Mouse (Mus musculus) retina, adult 2 months (tissue): ENCODE measurements around the gene 4931406C07Rik.
"Not testable (repeated sequence)": the region's sequence is repeated elsewhere in the genome, so short reads cannot be mapped to it uniquely, and the experiment has no call there.

Source experiments
- DNase-seq: peaks from one replicate; pipeline ENCODE4 v3.0.0-alpha.2; 2012; ENCODE audit warnings: low read depth, low spot score

Gene 4931406C07Rik

DNA sequence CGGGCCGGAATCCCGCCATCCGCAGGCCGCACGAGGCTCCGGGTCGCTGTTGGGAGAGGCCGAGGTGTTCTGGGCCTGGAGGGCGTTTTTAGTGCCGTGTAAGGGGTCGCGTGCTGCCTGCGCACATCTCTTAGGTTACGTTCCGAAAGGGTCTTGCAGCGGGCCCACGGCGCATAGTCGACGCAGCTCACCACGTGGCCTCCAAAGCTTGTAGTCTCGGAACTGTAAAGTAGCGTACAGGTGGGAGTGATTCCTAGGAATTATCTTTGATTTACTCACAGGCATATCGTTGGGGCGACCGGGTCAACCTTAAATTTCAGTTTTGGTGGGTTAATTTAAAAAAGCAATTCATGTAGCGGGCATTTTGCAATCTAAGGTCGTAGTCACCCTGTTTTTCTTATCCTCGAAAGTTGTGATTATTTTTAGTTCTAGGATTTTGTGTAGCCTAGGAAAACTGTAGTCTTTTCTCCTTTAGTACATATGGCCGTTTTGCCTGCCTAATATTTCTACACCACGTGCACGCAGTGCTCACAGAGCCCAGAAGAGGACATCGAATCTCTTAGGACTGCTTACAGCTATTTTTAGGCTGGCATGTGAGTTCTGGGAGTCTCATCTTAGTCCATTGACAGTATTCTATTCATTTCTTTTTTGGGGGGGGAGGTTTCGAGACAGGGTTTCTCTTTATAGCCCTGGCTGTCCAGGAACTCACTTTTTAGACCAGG lies at the start of gene 4931406C07Rik:
Gene 4931406C07Rik (minus strand): TSS at position 51 of the 722 bp plus-strand sequence.
- no peak for DNase-seq

DNA sequence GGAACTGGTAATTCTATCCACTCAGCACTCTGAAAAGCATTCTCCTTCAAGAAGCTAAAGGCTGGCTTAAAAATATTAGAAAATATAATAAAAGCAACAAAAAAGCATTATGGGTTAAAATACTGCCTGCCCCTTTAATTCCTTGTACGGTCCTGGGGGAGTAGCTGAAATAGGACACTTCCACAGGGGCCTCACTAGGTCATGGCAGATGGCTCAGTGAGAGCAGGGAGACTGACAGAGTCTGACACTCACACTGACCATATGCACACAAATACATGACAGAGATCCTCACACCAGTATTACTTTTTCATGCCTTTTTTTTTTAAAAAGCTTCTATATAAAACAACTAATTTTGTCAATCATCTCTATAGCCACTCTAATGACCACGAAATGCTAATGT lies 43.7 kb upstream of the 4931406C07Rik start:
- DNase-seq = no peak

DNA sequence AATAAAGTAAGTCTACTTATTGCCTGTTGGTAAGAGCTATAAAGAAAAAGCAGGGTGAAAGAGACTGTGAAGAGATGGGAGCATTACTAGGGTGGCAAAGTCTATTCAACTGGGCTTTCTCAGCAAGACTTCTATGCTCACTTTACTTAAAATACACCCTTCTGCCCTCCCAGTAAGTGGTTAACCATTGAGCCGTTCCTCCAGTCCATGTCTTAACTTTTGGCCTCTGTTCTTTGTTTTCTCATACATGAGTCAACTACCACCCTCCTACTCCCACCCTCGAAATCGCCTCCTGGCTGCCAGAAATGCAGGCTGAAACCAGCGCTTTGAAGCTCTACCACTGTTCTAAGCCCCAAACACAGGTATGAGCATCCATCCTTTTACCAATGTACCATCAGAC lies 31.5 kb upstream of the 4931406C07Rik start:
- no peak for DNase-seq

DNA sequence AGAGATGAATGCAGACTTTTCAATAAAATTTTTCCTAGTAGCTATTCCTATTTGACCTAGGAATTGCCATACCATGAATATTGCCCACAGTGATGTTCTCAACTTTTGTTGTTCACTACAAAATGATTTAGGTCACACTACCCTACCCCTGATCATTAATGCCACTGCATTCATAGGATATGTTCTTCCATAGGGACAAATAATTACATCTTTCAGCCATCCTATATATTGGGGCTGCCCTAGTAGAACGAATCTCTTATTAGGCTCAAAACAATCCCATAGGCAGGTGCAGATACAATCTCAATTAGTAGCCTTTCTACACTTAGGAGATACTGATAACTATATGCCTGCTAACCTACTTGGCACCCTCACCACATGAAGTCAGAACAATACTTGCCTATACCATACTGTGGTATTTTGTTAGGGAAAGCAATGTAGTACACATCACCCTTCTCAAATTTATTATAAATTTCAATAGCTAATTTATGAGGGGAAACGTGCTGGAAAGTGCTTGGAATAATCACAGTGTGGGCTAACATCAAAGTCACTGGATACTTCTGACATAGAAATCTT lies 12.0 kb upstream of the 4931406C07Rik start:
- no peak for DNase-seq

DNA sequence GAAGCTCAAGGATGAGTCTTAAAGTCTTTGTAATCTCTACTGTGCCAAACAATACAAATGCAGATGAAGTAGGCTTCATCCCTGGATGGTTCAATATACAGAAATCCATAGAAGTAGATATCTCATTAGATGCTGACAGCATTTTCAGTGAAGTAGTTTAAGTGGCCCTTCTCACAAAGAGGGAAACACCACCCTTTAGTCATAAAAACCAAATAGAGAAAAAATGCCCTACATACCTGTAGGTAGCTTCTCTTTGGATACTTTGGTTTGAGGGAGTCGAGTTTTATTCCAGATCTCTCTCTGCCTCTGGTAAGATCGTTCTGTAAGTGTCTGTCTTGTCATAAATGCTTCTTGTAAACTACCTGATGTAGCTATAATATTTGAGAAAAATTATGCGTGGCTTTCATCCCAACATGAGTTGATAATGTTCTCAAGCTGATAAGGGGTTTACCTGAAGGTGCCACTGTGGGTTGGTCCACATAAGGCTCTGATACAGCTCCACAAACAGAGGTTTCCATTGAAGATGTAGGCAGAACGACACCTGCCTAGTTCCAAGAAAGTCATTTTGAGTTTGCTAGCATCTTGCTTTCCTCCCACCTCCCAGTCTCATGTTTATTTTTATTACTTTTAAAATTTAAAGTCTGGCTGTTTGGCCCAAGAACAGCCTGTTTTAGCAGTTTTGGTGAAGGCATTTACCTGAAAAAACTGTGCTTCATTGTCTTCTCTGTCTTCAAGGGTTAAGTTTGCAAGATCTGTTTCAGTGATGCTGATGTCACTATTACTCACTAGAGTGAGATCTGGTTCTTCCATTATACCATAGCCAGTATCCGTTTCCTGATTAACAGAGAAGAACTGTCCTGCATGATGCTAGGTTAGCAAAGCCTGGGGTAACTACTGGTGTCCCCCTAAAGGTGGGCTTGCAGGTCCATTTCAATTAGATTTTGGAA lies 11.2 kb upstream of the 4931406C07Rik start:
- DNase-seq = no peak

DNA sequence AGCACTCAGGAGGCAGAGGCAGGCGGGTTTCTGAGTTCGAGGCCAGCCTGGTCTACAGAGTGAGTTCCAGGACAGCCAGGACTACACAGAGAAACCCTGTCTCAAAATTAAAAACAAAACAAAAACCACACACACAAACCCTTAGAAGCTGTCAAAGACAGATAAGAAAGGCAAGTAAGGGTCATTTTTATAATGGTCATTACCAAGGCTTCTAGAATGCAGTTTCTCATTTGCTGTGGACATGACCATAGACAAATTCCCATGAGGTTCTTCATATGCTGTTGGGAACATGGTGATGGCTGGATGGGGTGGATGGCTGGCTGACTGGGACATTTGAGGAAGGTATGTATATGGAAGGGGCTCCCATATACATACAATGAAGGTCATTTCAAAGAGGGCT lies 10.0 kb upstream of the 4931406C07Rik start:
- DNase-seq = not testable (repeated sequence)

DNA sequence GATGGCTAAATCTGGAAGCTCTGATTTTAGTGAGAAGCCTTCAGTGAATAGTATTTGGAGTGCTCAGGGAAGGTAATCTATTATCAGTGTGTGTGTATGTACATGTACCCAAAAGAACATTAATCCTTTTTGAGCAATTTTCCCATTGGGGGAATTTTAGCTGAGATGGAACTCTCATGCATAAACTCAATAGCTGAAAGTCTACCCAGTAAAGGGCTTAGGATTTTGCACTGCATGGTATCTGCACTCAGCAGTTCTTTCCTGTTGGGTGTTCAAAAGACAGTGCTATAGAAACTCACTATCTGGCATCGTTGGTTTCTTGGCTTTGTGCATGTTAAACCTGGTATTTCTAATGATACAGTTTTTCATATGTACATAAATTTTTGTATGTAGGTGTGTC lies 8.4 kb upstream of the 4931406C07Rik start:
- DNase-seq = no peak

DNA sequence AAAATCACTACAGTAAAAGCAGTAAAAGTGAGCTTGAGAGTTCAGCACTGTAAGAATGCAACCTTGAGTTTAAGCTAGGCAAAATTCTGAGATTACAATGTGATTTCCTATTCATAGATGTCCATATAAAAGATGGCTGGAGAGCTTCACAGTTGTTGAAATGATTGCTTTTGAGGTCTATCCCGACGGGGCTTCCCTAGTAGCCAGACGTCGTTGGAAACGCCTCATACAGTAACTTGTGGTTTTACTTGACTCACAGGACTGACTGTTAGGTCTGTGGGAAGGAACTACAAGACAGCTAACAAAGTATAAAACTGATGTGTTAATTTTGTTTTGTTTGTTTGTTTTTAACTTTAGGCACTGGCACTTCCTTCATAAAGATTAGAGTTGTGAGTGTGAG lies 7.4 kb upstream of the 4931406C07Rik start:
- no peak for DNase-seq

DNA sequence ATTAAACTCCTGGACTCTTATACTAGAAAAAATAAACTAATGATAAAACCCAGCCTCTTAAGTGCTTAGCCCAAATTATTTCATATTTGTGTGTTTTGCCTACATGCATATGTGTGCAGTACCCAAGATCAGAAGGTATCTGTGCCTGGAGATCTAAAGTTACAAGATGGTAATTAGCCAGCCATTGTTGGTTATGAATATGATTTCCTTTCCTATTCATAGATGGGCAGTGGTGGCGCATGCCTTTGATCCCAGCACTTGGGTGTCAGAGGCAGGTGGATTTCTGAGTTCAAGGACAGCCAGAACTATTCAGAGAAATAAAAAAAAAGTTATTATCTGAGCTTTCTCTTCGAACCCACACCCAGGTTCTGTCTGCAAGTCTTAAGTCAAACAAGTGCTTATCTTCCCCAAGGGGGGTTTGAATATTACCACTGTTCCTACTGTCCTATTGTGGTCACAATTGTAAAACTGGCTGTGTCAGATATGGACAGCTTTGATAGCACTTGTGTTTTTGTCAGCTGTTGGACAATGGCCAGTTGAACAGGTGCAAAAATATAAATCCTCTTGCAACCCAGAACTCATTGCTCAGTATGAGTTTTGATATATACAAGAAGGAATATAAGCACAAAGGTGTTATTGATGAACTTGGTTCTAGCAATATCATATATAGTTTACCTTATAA lies 5.9 kb upstream of the 4931406C07Rik start:
- no peak for DNase-seq

DNA sequence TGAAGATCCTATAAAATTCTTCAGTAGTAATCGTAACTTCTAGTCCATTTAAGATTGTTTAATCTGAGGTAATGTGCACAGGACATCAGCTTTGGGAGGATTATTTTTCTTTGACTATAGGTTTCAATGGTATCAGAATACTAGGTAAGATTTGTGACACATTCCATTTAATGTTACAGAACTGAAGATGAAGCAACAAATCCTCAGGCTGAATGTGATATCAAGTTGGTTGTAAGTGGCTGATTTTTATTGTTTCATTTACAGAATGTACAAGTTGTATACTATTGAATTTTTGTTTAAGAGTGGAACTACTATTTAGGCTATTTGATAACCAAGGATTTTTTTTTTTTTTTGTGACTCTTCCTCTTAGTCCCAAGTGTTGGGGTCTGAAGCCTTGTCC lies 3.9 kb upstream of the 4931406C07Rik start:
- DNase-seq = no peak

DNA sequence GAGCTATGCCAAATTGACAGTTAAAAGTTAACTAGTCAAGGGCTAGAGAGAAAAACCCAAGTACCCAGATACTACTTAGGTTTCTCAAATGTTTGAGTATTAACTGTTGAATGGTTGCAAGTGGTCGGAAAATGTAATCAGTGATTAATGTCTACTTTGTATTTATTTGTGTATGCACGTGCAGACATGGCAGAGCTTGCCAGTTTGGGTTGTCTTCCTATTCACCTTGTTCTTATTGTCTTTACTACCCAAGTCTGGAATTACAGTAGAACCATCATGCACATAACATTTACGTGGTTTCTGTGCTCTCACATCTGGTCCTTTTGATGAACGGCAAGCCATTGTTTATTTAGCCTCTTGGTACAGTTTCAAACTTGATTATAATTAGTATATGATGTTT lies 3.2 kb upstream of the 4931406C07Rik start:
- no peak for DNase-seq

DNA sequence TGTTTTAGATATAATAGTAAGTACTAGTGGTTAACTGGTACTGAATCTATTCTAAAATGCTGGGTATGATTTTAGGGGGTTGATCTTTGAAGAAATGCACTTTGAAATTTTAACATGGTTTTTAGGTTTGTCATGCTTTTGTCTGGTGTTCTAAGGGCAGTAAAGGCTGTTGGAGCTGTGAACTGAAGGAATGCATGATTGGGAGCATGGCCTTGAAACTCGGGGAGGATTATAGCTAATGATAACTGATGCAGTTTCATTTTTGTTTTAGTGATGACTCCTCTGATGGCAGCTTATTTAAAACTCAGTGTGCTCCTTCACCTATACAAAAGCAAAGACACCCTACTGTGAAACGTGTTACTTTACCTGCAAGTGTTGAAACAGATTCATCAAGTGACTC lies 2.0 kb upstream of the 4931406C07Rik start:
- DNase-seq = no peak

DNA sequence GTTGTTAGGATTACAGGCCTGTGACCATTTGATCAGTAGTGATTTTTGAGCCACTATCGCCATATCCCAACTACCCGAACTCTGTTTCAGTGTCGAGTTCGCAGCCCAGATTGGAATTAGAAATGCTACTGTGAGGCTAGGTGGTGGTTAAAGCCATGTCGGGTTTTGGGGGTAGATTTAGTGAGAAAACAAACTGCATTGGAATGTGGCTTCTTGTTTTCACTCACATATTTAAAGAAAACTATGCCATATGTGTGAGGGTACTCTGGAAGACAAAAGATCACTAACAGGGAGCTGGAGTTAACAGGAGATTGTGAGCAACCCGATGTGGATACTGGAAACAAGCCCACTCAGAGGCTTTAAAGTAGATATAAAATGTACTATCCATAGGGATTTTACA lies 1.0 kb upstream of the 4931406C07Rik start:
- no peak for DNase-seq

DNA sequence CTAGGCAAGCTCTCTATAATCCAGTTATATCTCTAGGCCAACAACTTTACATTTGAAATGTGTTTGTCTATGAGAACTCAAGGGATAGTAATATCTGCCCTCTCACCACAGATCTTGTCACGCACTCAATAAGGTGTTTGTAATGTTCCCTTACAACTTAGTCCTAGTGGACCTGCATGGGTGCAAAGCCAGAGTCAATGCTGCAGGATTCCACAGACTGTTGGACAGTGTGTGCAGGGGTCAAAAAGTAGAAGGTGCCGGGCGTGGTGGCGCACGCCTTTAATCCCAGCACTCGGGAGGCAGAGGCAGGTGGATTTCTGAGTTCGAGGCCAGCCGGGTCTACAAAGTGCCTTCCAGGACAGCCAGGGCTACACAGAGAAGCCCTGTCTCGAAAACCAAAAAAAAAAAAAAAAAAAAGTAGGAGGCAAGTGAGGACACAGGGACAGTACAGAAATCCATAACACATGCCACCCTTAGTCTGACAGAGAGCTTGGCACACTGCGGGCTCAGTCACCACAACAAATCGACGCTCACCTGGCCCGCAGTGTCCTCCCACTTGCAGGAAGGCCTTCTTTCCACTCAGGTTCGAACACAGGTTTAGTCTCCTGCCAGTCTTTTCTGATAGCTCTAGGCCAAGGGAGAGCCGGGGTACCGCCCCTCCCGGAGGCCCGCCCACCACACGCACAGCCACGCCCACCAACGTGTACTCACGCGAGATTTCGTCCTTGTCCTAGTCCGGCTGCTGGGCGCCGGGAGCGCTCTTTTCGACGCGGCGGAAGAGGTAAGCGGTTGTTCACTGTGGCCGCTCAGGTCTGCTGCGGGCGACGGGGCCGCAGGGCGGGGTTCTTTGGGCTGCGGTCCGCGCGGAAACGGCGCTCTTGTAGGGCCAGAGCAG lies 498 bp downstream of the 4931406C07Rik start, which contains the start of gene Taf1d:
Gene Taf1d (plus strand): TSS at position 712 of the 895 bp plus-strand sequence.
- peak; percentile 87 for DNase-seq

DNA sequence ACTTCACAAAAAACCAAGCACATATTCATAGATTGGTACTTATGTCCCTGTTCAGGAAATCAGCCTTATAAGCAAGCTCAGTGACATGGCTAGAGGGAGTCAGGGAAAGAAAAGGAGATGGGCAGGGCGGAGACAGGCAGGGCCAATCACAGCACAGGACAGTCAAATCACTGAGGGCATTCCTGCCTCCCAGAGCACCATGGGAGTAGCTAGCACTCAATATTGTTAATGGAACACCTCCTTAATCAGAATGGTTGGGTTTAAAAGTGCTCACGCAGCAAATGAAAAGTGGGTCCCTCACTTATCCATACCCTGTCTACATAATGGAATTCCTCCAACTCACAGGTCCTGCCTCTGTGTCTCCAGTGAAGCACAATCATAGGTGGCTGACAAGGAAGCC lies 3.4 kb downstream of the 4931406C07Rik start:
- DNase-seq = no peak

DNA sequence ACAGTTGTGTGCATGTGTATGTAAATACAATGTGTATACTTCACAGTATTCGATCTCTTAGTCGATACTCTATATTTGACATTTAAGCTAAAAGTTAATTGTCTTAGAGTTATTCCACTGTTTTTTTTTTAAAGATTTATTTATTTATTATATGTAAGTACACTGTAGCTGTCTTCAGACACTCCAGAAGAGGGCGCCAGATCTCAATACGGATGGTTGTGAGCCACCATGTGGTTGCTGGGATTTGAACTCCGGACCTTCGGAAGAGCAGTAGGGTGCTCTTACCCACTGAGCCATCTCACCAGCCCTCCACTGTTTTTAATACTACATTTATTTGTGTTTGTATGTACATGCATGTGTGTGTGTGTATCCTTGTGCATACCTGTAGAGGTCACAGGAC lies 4.2 kb downstream of the 4931406C07Rik start:
- DNase-seq = not testable (repeated sequence)

DNA sequence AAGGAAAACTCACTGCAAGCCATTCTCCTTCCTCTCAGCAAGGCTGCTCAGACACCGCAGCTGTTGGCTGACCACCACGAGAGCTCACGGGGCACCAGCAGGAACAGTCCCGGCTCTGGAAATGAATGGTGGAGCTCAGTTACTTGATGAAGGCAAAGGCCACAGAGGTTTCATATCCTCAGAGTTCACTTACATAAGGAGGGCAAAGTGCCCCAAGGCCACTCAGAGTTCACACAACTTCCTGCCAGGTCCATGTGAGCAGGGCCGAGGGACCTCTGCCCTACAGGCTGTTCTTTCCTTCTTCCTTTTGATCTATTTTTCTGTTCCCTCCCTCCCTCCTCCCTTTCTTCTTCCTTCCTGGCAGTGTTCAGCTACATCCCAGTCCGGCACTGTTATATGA lies 4.8 kb downstream of the 4931406C07Rik start:
- DNase-seq = no peak

DNA sequence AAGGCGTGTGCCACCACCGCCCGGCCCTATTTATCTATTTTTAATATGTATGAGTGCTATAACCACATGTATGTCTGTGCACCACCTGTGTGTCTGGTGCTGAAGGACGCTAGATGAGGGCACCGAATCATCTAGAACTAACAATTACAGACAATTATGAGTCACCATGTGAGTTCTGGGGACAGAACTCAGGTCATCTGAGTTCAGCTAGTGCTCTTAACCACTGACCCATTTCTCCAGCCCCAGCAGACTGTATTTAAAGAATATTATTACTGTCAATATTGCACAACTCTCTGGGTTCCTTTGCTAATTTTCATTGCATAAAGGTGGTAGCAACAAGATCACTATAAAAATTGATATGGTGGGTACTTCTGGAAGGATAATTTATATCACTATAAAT lies 6.2 kb downstream of the 4931406C07Rik start:
- DNase-seq = no peak

DNA sequence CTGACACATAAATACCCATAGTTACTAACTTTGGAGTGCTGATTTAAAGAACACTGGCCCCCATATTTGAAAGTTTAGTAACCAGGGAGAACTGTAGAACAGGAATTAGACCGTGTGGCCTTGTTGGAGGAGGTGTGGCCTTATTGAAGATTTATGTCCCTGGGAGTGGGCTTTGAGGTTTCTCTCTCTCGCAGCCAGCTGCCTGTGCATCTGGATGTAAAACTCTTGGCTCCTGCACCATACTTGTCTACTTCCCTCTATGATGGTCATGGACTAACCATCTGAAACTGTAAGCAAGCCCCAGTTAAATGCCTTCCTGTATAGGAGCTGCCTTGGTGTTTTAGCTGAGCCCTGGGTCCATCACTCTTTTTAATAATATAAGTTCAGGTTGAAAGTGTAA lies 7.8 kb downstream of the 4931406C07Rik start:
- DNase-seq = no peak

DNA sequence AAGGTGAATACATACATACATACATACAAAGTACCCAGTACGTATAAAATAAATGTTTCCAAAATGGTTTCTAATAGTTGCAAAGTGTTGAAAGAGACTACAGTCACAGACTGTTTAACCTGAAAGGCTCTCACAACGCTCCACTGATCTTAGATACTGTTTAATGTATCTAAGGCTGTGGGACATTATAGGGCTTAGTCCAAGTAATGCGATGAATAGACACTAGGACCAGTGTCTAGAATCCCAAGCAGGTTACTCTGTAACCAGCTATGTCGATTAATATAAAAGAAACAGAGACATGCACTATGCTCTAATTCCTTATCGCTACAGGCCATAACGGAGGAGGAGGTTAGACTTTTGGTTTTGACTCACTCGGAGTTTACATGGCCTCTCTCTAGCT lies 9.1 kb downstream of the 4931406C07Rik start:
- no peak for DNase-seq

DNA sequence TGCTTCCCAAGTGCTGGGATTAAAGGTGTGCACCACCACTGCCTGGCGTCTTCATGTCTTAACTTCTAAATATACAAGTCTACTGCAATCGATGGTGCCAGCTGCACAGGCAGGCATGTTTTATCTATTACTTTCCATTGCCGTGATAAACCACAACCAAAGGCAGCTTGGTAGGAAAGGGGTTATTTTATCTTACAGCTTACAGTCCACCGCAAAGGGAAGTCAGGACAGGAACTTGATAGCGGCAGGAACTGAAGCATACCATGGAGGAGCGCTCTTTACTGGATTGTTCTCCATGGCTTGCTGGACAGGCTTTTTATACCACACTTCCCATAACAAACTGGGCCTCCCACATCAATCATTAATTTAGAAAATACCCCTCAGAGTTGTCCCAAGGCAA lies 17.0 kb downstream of the 4931406C07Rik start:
- no peak for DNase-seq
